Mouse (Mus musculus): Measurements from ENCODE around the gene Riox1. TPM values are rescaled to one million over a fixed set of nuclear protein-coding genes. Genes with fewer than 3 reads are reported as not detected.
"Not testable (repeated sequence)": the region's sequence is repeated elsewhere in the genome, so short reads cannot be mapped to it uniquely, and the experiment has no call there.

The Riox1 gene
- total RNA-seq (2021): 1 to 10 TPM; 3.1 to 3.7 TPM
- long read RNA-seq, experiment 1, transcript Riox1-201 (1 exons, 2,344 nt): major isoform, 13 of 13 reads
- long read RNA-seq, experiment 1, partial matches to known transcripts: 0 of 13 reads
- long read RNA-seq, experiment 1, other reads (novel, unspliced or antisense): 0 of 13 reads
- long read RNA-seq, experiment 2, transcript Riox1-201 (1 exons, 2,344 nt): major isoform, 10 of 10 reads
- long read RNA-seq, experiment 2, partial matches to known transcripts: 0 of 10 reads
- long read RNA-seq, experiment 2, other reads (novel, unspliced or antisense): 0 of 10 reads

GRCm38 (mm10) chr12:83950493-83950839 lies at the start of gene Riox1:
Gene Riox1, plus strand, starts transcription at chr12:83950608.
- peak; percentile 83 for DNase-seq (ENCODE audit: low spot score)

GRCm38 (mm10) chr12:83910451-83910850 lies 40.0 kb upstream of the Riox1 start:
- DNase-seq (ENCODE audit: low spot score): no peak

GRCm38 (mm10) chr12:83914202-83914740 lies 36.1 kb upstream of the Riox1 start:
- DNase-seq (ENCODE audit: low spot score): no peak

GRCm38 (mm10) chr12:83914797-83915196 lies 35.6 kb upstream of the Riox1 start:
- DNase-seq (ENCODE audit: low spot score): no peak

- DNase-seq (ENCODE audit: low spot score): no peak
Observed at GRCm38 (mm10) chr12:83916884-83917283, 33.5 kb upstream of the Riox1 start.

GRCm38 (mm10) chr12:83920721-83921441 lies 29.5 kb upstream of the Riox1 start:
- DNase-seq (ENCODE audit: low spot score): peak; percentile 18

GRCm38 (mm10) chr12:83921535-83922381 lies 28.6 kb upstream of the Riox1 start, which contains the start of gene Numb:
Gene Numb, minus strand, starts transcription at chr12:83921934.
- peak; percentile 99 for DNase-seq (ENCODE audit: low spot score)

- no peak for DNase-seq (ENCODE audit: low spot score)
Observed at GRCm38 (mm10) chr12:83922724-83923485, 27.5 kb upstream of the Riox1 start.

- no peak for DNase-seq (ENCODE audit: low spot score)
Observed at GRCm38 (mm10) chr12:83923486-83923859, 26.9 kb upstream of the Riox1 start.

GRCm38 (mm10) chr12:83924332-83924731 lies 26.1 kb upstream of the Riox1 start:
- DNase-seq (ENCODE audit: low spot score): no peak

- DNase-seq (ENCODE audit: low spot score): no peak
Observed at GRCm38 (mm10) chr12:83925160-83925703, 25.2 kb upstream of the Riox1 start.

GRCm38 (mm10) chr12:83926061-83926460 lies 24.3 kb upstream of the Riox1 start:
- no peak for DNase-seq (ENCODE audit: low spot score)

- no peak for DNase-seq (ENCODE audit: low spot score)
Observed at GRCm38 (mm10) chr12:83927747-83928146, 22.7 kb upstream of the Riox1 start.

- DNase-seq (ENCODE audit: low spot score): no peak
Observed at GRCm38 (mm10) chr12:83929186-83929804, 21.1 kb upstream of the Riox1 start.

- DNase-seq (ENCODE audit: low spot score): no peak
Observed at GRCm38 (mm10) chr12:83937600-83937999, 12.8 kb upstream of the Riox1 start.

GRCm38 (mm10) chr12:83938592-83938991 lies 11.8 kb upstream of the Riox1 start:
- DNase-seq (ENCODE audit: low spot score): not testable (repeated sequence)

- no peak for DNase-seq (ENCODE audit: low spot score)
Observed at GRCm38 (mm10) chr12:83939332-83939731, 11.1 kb upstream of the Riox1 start.

- no peak for DNase-seq (ENCODE audit: low spot score)
Observed at GRCm38 (mm10) chr12:83940031-83940430, 10.4 kb upstream of the Riox1 start.

- DNase-seq (ENCODE audit: low spot score): no peak
Observed at GRCm38 (mm10) chr12:83941938-83942337, 8.5 kb upstream of the Riox1 start.

GRCm38 (mm10) chr12:83947260-83947811 lies 3.1 kb upstream of the Riox1 start:
- DNase-seq (ENCODE audit: low spot score): no peak

Data from gastrocnemius, adult 18-20 months (tissue).